Mouse (Mus musculus) G1E (cell line): ENCODE data around the gene Ttc28.

Experiments
- CTCF ChIP-seq: IDR thresholded peaks from 2 replicates; pipeline ENCODE4 v1.5.1; 2012; ENCODE audit warnings: low read depth, low read length, inconsistent platforms, mixed read lengths
- POLR2AphosphoS5 ChIP-seq: IDR thresholded peaks from 2 replicates; pipeline ENCODE4 v1.6.1; 2012; ENCODE audit warnings: low read depth, low read length, inconsistent platforms; ENCODE audit not compliant: insufficient replicate concordance
- TAL1 ChIP-seq: conservative IDR thresholded peaks from 2 replicates; pipeline ENCODE4 v1.6.1; 2012; ENCODE audit warnings: low read depth, low read length, inconsistent platforms, mixed read lengths

- TF ChIP-seq CTCF (no peak), POLR2AphosphoS5 (no peak), TAL1 (no peak)
Observed at GRCm38 (mm10) chr5:111158266-111158665, 278.7 kb downstream of the Ttc28 start.
